Mouse (Mus musculus): Measurements from ENCODE around the gene Suv39h1.

Gene Suv39h1

DNA sequence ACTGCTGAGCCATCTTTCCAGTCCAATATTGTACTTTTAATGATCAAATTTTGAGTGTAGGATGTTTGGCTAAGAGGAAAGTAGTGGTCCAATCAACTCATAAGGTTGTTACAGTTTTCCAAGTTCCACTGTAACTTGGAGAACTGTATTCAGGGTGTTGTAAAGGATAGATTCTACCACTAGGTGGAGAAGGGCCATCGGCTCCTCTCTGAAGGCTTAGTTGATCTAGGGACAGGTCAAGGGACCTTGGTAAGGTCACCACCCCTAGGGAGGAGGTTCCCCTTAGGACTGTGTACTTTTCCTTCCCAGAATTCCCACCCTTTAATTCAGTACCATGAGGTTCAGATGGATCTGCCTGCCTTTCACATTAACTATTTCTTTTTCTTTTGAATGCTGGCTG lies 41.6 kb downstream of the Suv39h1 start:
- in situ Hi-C loops (cut with MseI, MboI): no loop called here

DNA sequence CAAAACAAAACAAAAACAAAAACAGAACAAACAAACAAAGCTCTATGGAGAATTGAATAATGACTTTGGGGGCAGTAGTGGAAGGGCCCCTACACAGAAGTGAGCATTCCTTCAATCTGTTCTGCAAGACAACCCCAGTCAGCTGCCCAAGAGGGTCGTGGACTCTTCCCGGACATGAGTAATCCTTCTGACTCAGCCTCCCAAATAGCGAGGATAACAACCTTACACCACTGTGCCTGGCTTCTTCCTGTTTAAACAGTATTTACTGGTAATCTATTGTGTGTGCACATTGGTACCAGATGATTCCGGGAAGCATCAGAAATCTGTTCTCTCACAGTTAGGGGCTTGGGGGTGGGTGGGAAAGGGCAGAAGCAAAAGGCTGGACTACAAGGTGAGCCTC lies 47.7 kb downstream of the Suv39h1 start:
- in situ Hi-C loops (cut with MseI, MboI): loop anchor here in 1 of 2 experiments (10.0 kb wide), 1 partner anchor 88 kb away; no protein-coding TSS in a partner anchor

DNA sequence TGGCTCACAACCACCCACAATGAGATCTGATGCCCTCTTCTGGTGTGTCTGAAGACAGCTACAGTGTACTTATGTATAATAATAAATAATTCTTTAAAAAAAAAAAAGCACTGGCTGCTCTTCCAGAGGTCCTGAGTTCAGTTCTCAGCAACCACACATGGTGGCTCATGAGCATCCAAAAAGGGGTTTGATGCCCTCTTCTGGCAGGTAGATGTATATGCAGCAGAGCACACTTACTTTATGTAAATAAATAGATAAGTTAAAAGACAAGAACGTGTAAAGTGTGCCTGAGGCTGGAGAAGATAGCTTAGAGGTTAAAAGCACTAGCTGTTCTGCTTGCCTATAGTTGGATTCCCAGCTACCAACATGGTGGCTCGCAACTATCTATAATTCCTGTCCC lies 49.8 kb downstream of the Suv39h1 start:
- in situ Hi-C loops (cut with MseI, MboI): loop anchor here in 1 of 2 experiments (10.0 kb wide), 1 partner anchor 90 kb away; no protein-coding TSS in a partner anchor

DNA sequence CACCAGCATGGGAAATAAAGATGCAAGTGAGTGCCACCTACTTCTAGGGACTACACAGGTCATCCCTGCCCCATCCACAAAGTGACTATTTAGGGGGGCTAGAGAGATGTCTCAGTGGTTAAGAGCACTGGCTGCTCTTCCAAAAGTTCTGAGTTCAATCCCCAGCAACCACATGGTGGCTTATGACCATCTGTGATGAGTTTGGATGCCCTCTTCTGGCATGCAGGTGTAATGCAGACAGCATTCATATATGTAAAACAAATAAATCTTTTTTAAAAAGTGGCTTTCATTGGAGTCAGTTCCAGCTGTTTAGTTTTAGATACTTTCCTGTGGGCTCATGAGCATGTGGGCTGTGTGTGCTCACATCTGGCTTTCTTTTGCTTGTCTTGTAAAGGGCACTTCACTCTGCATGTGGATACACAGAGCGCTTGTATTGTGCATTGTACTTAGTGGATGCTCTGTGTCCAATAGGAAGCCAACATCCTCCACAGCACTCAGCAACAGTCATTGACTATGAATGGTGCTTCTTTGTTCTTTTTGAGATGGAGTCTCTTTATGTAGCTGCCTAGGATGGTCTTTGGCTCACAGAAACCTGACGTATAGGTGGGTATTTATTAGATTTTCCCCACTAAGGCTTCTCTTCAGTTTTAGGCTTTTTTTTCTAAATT lies 54.3 kb downstream of the Suv39h1 start:
- in situ Hi-C loops (cut with MseI, MboI): loop anchor here in 1 of 2 experiments (10.0 kb wide), 1 partner anchor 95 kb away; no protein-coding TSS in a partner anchor

DNA sequence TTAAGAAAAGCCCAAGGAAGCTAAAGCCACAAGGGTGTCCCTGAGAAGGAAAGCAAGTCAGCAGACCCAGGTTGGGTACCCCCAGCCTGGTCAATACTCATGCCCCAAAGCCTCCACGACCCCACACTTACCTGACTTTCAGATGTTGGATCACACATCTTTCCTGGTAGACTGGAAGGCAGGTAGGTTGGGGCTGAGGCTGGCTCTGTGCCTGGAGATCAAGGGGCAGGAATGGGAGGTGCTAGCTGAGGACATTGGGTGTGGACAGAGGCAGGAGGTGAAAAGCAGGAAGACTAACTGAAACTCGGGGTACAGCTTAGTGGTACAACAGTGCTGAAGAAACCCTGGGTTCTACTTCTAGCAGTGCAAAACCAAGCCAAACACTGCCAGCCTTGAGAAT lies 56.3 kb downstream of the Suv39h1 start, which contains the start of gene Glod5:
TSS of gene Glod5 (minus strand) at position 207 of the 400 bp plus-strand sequence.
- in situ Hi-C loops (cut with MseI, MboI): loop anchor here in 1 of 2 experiments (5.0 kb wide), 1 partner anchor 101 kb away; the partner anchor contains the start of gene Pcsk1n

DNA sequence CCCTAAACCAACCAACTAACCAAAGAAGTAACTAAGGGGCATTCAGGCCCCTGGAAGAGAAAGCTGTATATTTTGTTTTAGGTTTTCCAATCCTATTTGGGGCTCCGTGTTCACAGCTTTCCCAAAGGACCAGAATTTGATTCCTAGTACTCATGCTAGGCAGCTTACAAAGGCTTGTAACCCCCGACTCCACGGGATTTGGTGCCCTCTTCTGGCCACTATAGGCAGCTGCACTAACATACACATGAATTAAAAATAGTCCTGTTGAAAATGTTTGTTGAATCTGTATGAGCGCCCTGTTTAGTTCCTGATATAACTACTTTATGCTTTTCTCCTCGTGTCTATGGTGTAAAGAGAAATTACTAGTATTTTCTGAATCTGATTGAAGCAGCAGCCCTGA lies 57.4 kb downstream of the Suv39h1 start:
- in situ Hi-C loops (cut with MseI, MboI): loop anchor here in 1 of 2 experiments (5.0 kb wide), 1 partner anchor 100 kb away; the partner anchor contains the start of gene Pcsk1n

DNA sequence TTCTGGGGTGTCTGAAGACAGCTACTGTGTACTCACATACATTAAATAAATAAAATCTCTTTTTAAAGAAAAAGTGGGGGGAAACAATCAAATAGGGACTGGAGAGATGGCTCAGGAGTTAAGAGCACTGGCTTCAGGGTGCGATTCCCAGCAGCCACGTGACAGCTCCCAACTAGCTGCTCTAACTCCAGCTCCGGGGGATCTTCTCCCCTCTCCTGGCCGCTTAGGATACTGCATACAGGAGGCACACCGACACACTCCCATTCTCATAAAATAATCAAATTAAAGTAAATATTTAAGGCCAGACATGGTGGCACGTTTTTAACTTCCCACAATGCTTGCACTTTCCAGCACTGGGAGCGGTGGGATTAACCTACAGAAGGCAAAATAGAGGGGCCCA lies 58.9 kb downstream of the Suv39h1 start:
- in situ Hi-C loops (cut with MseI, MboI): loop anchor here in 1 of 2 experiments (5.0 kb wide), 1 partner anchor 98 kb away; the partner anchor contains the start of gene Pcsk1n

DNA sequence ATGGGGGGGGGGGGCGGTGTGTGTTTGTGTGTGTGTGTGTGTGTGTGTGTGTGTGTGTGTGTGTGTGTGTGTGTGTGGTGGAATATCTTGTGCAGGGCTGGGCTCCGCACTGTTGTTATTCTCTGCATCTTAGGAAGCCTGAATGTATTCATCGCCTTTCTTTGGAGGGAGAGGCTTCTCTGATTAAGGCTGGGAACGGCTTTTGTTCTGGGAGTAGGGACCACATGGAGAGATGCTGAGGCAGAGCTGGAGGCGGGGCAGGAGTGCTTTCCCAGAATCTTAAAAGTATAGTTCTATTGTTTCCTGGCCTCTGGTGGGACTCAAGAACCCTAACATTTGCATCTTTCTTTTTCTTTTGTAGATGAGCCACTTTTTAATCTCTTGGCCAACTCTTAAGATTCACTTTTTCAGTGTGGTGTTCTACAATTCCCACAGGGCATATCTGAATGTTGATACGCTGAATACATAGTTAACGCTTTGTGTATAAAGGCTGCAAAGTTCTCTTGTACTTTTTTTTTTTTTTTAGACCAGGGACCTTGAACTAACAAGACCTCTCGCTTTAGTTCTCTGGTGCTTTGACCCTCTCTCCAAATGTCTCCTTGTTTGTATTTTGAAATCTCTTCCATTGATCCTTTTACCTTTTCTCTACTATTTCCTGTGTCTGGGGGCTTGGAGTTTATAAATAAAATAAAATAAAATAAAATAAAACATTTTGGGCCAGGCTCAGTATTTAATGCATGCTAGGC lies 60.8 kb downstream of the Suv39h1 start:
- in situ Hi-C loops (cut with MseI, MboI): loop anchor here in 1 of 2 experiments (5.0 kb wide), 1 partner anchor 91 kb away; no protein-coding TSS in a partner anchor

DNA sequence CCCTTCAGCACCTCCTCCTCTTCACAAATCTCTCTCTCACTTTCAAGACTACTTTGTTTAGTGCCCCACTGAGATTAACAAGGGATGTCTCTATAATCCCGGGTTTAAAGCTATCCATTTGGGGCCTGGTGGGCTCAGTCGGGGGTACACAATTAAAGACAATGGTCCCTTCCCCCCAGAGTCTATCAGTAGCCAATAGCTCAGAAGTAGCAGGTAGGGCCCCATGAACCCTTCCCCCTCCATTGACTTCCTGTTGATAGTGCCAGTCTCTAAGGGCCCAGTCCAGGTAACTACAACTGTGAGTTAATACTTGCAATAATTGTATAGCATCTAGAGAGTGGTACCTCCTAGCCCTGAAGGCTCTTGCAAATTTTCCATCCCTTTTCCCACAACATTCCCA lies 61.4 kb downstream of the Suv39h1 start:
- in situ Hi-C loops (cut with MseI, MboI): loop anchor here in 1 of 2 experiments (5.0 kb wide), 1 partner anchor 91 kb away; no protein-coding TSS in a partner anchor
